Mouse (Mus musculus) MEL (cell line): ENCODE data around the gene Dohh. TPM values are rescaled to one million over a fixed set of nuclear protein-coding genes. Genes with fewer than 3 reads are reported as not detected.

Experiments used
- DNase-seq: peaks from one replicate; pipeline ENCODE4 v3.0.0; 2011; ENCODE audit warnings: low read depth, low spot score
- H3K27ac ChIP-seq: 2 replicates; pipeline ENCODE4 v1.5.1; 2012; ENCODE audit warnings: low read depth, mild to moderate bottlenecking, control low read depth, low read length, moderate library complexity; ENCODE audit not compliant: control insufficient read depth
- H3K27me3 ChIP-seq, 2 experiments: fragments of 150-350 bp in 1 of 2; sonication (generic) in 1 of 2; 2 replicates each; pipeline ENCODE4 v1.6.1; 2012; ENCODE audit warnings: low read length in 2 of 2, mild to moderate bottlenecking in 2 of 2, improper control_type of control experiment in 1 of 2, moderate library complexity in 1 of 2; ENCODE audit not compliant: insufficient read depth in 2 of 2, control insufficient read depth in 1 of 2
- H3K36me3 ChIP-seq, 2 experiments: 2 replicates each; pipeline ENCODE4 v1.6.1; 2012 to 2014; ENCODE audit warnings: low read length in 2 of 2, improper control_type of control experiment in 1 of 2, inconsistent platforms in 1 of 2, mild to moderate bottlenecking in 1 of 2; ENCODE audit not compliant: insufficient read depth in 2 of 2, control insufficient read depth in 1 of 2
- H3K4me1 ChIP-seq, 2 experiments: fragments of 150-350 bp in 1 of 2; sonication (generic) in 1 of 2; 2 replicates each; pipeline ENCODE4 v1.6.1; 2012; ENCODE audit warnings: low read length in 2 of 2, improper control_type of control experiment in 1 of 2, mild to moderate bottlenecking in 1 of 2; ENCODE audit not compliant: insufficient read depth in 2 of 2, control insufficient read depth in 1 of 2
- H3K4me3 ChIP-seq, 2 experiments: fragments of 150-350 bp in 1 of 2; sonication (generic) in 1 of 2; 2 replicates each; pipeline ENCODE4 v1.5.1; 2012; ENCODE audit warnings: low read depth in 2 of 2, low read length in 2 of 2, mild to moderate bottlenecking in 2 of 2, moderate library complexity in 2 of 2, control low read depth in 1 of 2, improper control_type of control experiment in 1 of 2; ENCODE audit not compliant: control insufficient read depth in 1 of 2, insufficient read depth in 1 of 2
- H3K79me2 ChIP-seq: 2 replicates; pipeline ENCODE4 v1.6.1; 2012; ENCODE audit warnings: mild to moderate bottlenecking, low read length, moderate library complexity; ENCODE audit not compliant: control insufficient read depth, poor library complexity, insufficient read depth
- H3K9ac ChIP-seq: 2 replicates; pipeline ENCODE4 v1.6.1; 2012; ENCODE audit warnings: low read depth, mild to moderate bottlenecking, control low read depth, low read length, moderate library complexity; ENCODE audit not compliant: control insufficient read depth, poor library complexity, severe bottlenecking
- H3K9me3 ChIP-seq: fragments of 150-350 bp; sonication (generic); replicated peaks from 2 replicates; pipeline ENCODE4 v1.6.1; 2012; ENCODE audit warnings: mild to moderate bottlenecking, low read length, improper control_type of control experiment, moderate library complexity; ENCODE audit not compliant: insufficient read depth
- CHD1 ChIP-seq: IDR thresholded peaks from 2 replicates; pipeline ENCODE4 v1.6.1; 2012; ENCODE audit warnings: low read depth, mild to moderate bottlenecking, inconsistent platforms, low read length, improper control_type of control experiment
- E2F4 ChIP-seq: IDR thresholded peaks from 2 replicates; pipeline ENCODE4 v1.6.1; 2011; ENCODE audit warnings: low read depth, low read length, improper control_type of control experiment, borderline replicate concordance
- ELF1 ChIP-seq: IDR thresholded peaks from 2 replicates; pipeline ENCODE4 v1.6.1; 2014; ENCODE audit warnings: low read depth, mild to moderate bottlenecking, inconsistent platforms, low read length, improper control_type of control experiment, moderate library complexity
- EP300 ChIP-seq, 2 experiments: IDR thresholded peaks; 2 replicates each; pipeline ENCODE4 v1.6.1; 2011; ENCODE audit warnings: improper control_type of control experiment in 2 of 2, low read length in 2 of 2, low read depth in 1 of 2, mild to moderate bottlenecking in 1 of 2
- GABPA ChIP-seq: IDR thresholded peaks from 2 replicates; pipeline ENCODE4 v1.6.1; 2012; ENCODE audit warnings: low read depth, mild to moderate bottlenecking, inconsistent platforms, low read length, improper control_type of control experiment, moderate library complexity
- HCFC1 ChIP-seq: IDR thresholded peaks from 2 replicates; pipeline ENCODE4 v1.6.1; 2012; ENCODE audit warnings: low read depth, mild to moderate bottlenecking, inconsistent platforms, low read length, improper control_type of control experiment, moderate library complexity
- JUND ChIP-seq: IDR thresholded peaks from 2 replicates; pipeline ENCODE4 v1.6.1; 2011; ENCODE audit warnings: low read depth, mild to moderate bottlenecking, improper control_type of control experiment, low read length
- MAX ChIP-seq: IDR thresholded peaks from 2 replicates; pipeline ENCODE4 v1.6.1; 2011; ENCODE audit warnings: low read length, improper control_type of control experiment
- MAZ ChIP-seq: IDR thresholded peaks from 2 replicates; pipeline ENCODE4 v1.6.1; 2012; ENCODE audit warnings: low read depth, mild to moderate bottlenecking, inconsistent platforms, low read length, improper control_type of control experiment
- MEF2A ChIP-seq: IDR thresholded peaks from 2 replicates; pipeline ENCODE4 v1.6.1; 2014; ENCODE audit warnings: low read depth, mild to moderate bottlenecking, inconsistent platforms, low read length, improper control_type of control experiment; ENCODE audit not compliant: poor library complexity, insufficient replicate concordance, severe bottlenecking; ENCODE audit errors: extremely low read depth
- MXI1 ChIP-seq: IDR thresholded peaks from 2 replicates; pipeline ENCODE4 v1.6.1; 2011; ENCODE audit warnings: mild to moderate bottlenecking, low read depth, low read length, improper control_type of control experiment
- MYB ChIP-seq: IDR thresholded peaks from 2 replicates; pipeline ENCODE4 v1.6.1; 2011; ENCODE audit warnings: mild to moderate bottlenecking, low read depth, low read length, improper control_type of control experiment
- MYC ChIP-seq: IDR thresholded peaks from 2 replicates; pipeline ENCODE4 v1.6.1; 2011; ENCODE audit warnings: low read depth, mild to moderate bottlenecking, low read length, improper control_type of control experiment, moderate library complexity
- NELFE ChIP-seq: IDR thresholded peaks from 2 replicates; pipeline ENCODE4 v1.6.1; 2011; ENCODE audit warnings: low read depth, low read length, improper control_type of control experiment
- NRF1 ChIP-seq: IDR thresholded peaks from 2 replicates; pipeline ENCODE4 v1.6.1; 2014; ENCODE audit warnings: low read depth, mild to moderate bottlenecking, inconsistent platforms, low read length, improper control_type of control experiment, moderate library complexity; ENCODE audit not compliant: poor library complexity, insufficient read depth, severe bottlenecking
- POLR2A ChIP-seq, 2 experiments: IDR thresholded peaks; 2 replicates each; pipeline ENCODE4 v1.6.1; 2011 to 2012; ENCODE audit warnings: low read length in 2 of 2, mild to moderate bottlenecking in 2 of 2, control low read depth in 1 of 2, improper control_type of control experiment in 1 of 2, low read depth in 1 of 2, moderate library complexity in 1 of 2; ENCODE audit not compliant: control insufficient read depth in 1 of 2, insufficient read depth in 1 of 2, poor library complexity in 1 of 2
- POLR2AphosphoS5 ChIP-seq: IDR thresholded peaks from 2 replicates; pipeline ENCODE4 v1.6.1; 2012; ENCODE audit warnings: low read depth, borderline replicate concordance, mild to moderate bottlenecking, inconsistent platforms, low read length, moderate library complexity, mixed read lengths
- RAD21 ChIP-seq: IDR thresholded peaks from 2 replicates; pipeline ENCODE4 v1.6.1; 2011; ENCODE audit warnings: mild to moderate bottlenecking, low read depth, low read length, improper control_type of control experiment
- RCOR1 ChIP-seq: IDR thresholded peaks from 2 replicates; pipeline ENCODE4 v1.6.1; 2012; ENCODE audit warnings: low read depth, mild to moderate bottlenecking, inconsistent platforms, low read length, improper control_type of control experiment
- SIN3A ChIP-seq: IDR thresholded peaks from 2 replicates; pipeline ENCODE4 v1.6.1; 2012; ENCODE audit warnings: low read length, improper control_type of control experiment, inconsistent platforms
- SMC3 ChIP-seq: IDR thresholded peaks from 2 replicates; pipeline ENCODE4 v1.6.1; 2011; ENCODE audit warnings: low read depth, low read length, improper control_type of control experiment
- TBP ChIP-seq: IDR thresholded peaks from 2 replicates; pipeline ENCODE4 v1.8.0; 2011; ENCODE audit warnings: low read depth, low read length, improper control_type of control experiment
- TCF12 ChIP-seq: IDR thresholded peaks from 2 replicates; pipeline ENCODE4 v1.6.1; 2014; ENCODE audit warnings: low read depth, mild to moderate bottlenecking, inconsistent platforms, low read length, improper control_type of control experiment, moderate library complexity
- UBTF ChIP-seq: IDR thresholded peaks from 2 replicates; pipeline ENCODE4 v1.6.1; 2012; ENCODE audit warnings: low read depth, mild to moderate bottlenecking, inconsistent platforms, low read length, improper control_type of control experiment, moderate library complexity, borderline replicate concordance; ENCODE audit not compliant: insufficient read depth
- polyA plus RNA-seq, 2 experiments: library from polyadenylated mRNA; stranded (reverse) in 1 of 2; unstranded in 1 of 2; fragments of >175 nt in 1 of 2; fragments of >200 nt in 1 of 2; gene quantifications; 2 replicates each; pipeline versions ENCODE4 v1.2.1 to v1.2.4; 2012; ENCODE audit warnings: low replicate concordance in 2 of 2, low read depth in 1 of 2; ENCODE audit not compliant: insufficient read length in 2 of 2, insufficient read depth in 1 of 2, missing spikeins in 1 of 2
- total RNA-seq: library from RNA; depleted of rRNA; stranded (reverse); fragments of 300-350 nt; gene quantifications from 2 replicates; pipeline ENCODE4 v1.2.3, GENCODE M21; 2012

Dohh gene
- total and polyA plus RNA-seq, 3 experiments = 145 to 153 TPM; not detected in 1

- Histone ChIP-seq H3K9me3 (no peaks in the 10 kb centered on the region), H3K27ac (no peak overlapping the region), H3K79me2 (no peaks in the 10 kb centered on the region), H3K27me3 (no peaks in the 10 kb centered on the region), H3K9ac (no peak overlapping the region), H3K4me1 (peaks cover 6 to 14% of the 10 kb centered on the region in 2 experiments; a peak in 3 of 4 replicates), H3K4me3 (no peak overlapping the region), H3K36me3 (no peaks in the 10 kb centered on the region)
- DNase-seq = no peak
- no peak for TF ChIP-seq E2F4
Observed at GRCm38 (mm10) chr10:81392270-81392669, 8.0 kb downstream of the Dohh start.

DNA sequence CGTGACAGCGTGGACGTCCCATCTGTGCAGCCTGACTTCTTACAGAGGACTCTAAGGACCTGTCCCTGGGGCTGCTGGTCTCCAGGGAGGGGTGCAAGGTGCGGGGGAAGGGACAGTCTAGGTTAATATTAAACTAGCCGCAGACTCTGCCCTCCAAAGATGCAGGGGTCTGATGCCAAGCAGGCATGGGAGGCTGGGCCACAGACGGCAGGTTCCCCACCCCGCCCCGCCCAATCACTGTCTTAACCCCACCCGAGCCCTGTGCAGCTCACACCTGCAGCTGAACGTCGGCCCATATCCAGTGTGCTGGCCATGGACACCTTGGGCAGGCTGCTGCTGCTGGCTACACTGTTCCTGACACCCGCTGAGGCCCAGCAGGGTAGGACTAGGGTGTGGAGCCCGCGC lies 8.6 kb downstream of the Dohh start, which contains the start of gene Smim24:
Gene Smim24, plus strand, starts transcription at position 271 of the 405 bp plus-strand sequence.
- Histone ChIP-seq H3K9me3 (no peaks in the 10 kb centered on the region), H3K27ac (peak within 1 kb of the TSS; percentile 77), H3K4me3 (peak within 1 kb of the TSS; percentile 85 to 86), H3K9ac (peak within 1 kb of the TSS; percentile 91), H3K4me1 (peaks cover 6 to 14% of the 10 kb centered on the region in 2 experiments; a peak in 3 of 4 replicates), H3K79me2 (no peaks in the 10 kb centered on the region), H3K27me3 (no peaks in the 10 kb centered on the region), H3K36me3 (no peaks in the 10 kb centered on the region)
- TF ChIP-seq SMC3 (no peak), EP300 (IDR thresholded peaks at IDR 0.05; ENCODE audit: low read depth in 1 of 2, low read length in 2 of 2) (no peak), RCOR1 (no peak), MEF2A (no peak), POLR2AphosphoS5 (no peak)
- DNase-seq = no peak

GRCm38 (mm10) chr10:81393456-81394063 lies 9.3 kb downstream of the Dohh start:
- Histone ChIP-seq H3K4me3 (peak overlapping the region; percentile 85 to 86), H3K9me3 (no peaks in the 10 kb centered on the region), H3K36me3 (no peaks in the 10 kb centered on the region), H3K4me1 (peaks cover 6 to 14% of the 10 kb centered on the region in 2 experiments; a peak in 3 of 4 replicates)
- peak; percentile 43; the same call in 1 of the 2 replicates for TF ChIP-seq MXI1
- TF ChIP-seq UBTF = no peak
- TF ChIP-seq HCFC1 = peak; percentile 58; the same call in 1 of the 2 replicates
- peak in 1 of 2 experiments; percentile 55; a peak in 1 of 4 replicates for TF ChIP-seq POLR2A (IDR thresholded peaks at IDR 0.05; ENCODE audit: control insufficient read depth in 1 of 2, insufficient read depth in 1 of 2, low read depth in 1 of 2, low read length in 2 of 2, poor library complexity in 1 of 2)
- no peak for TF ChIP-seq RAD21
- peak; percentile 61 for TF ChIP-seq ELF1
- no peak for TF ChIP-seq NRF1
- TF ChIP-seq NELFE = peak; percentile 42; the same call in 1 of the 2 replicates
- TF ChIP-seq GABPA = no peak
- no peak for TF ChIP-seq MAX
- TF ChIP-seq MAZ = peak; percentile 20; the same call in 1 of the 2 replicates
- TF ChIP-seq JUND = no peak
- no peak for TF ChIP-seq MYC
- TF ChIP-seq RCOR1 = no peak
- no peak for TF ChIP-seq CHD1
- TF ChIP-seq TCF12 = no peak; the same call in 1 of the 2 replicates
- TF ChIP-seq SIN3A = peak; percentile 35; the same call in 1 of the 2 replicates
- 0 out of 2 replicates have a peak, but pooled peaks have one; percentile 26 for TF ChIP-seq TBP
- TF ChIP-seq MYB = peak; percentile 85
- TF ChIP-seq, all 39 proteins: peak for 9
- Histone ChIP-seq H3K79me2 (no peaks in the 10 kb centered on the region), H3K27me3 (no peaks in the 10 kb centered on the region), H3K27ac (peak overlapping the region; percentile 77), H3K9ac (peak overlapping the region; percentile 91)
- DNase-seq = peak; percentile 71
